Mouse (Mus musculus) bone marrow, adult 2 months (tissue): ENCODE results near the gene Lzic. TPM values are rescaled to one million over a fixed set of nuclear protein-coding genes. Genes with fewer than 3 reads are reported as not detected.
A peak's percentile ranks its signal among the peaks of the same experiment; 100 is the strongest.

Source experiments
- H3K27ac ChIP-seq: fragments of 200-500 bp; 2 replicates; pipeline ENCODE4 v1.5.1; 2012; ENCODE audit warnings: low read depth, mild to moderate bottlenecking, control low read depth, inconsistent platforms, low read length; ENCODE audit not compliant: control insufficient read depth, poor library complexity, insufficient read depth
- H3K4me1 ChIP-seq: fragments of 200-500 bp; 2 replicates; pipeline ENCODE4 v1.6.1; 2011; ENCODE audit warnings: low read length; ENCODE audit not compliant: control insufficient read depth, insufficient read depth
- H3K4me3 ChIP-seq: fragments of 200-500 bp; replicated peaks from 2 replicates; pipeline ENCODE3; 2011; ENCODE audit warnings: mild to moderate bottlenecking, low read depth, low read length, control low read depth; ENCODE audit not compliant: control insufficient read depth
- CTCF ChIP-seq: fragments of 200-500 bp; IDR thresholded peaks from 2 replicates; pipeline ENCODE4 v1.5.1; 2011; ENCODE audit warnings: low read length, control low read depth; ENCODE audit not compliant: control insufficient read depth, insufficient read depth
- POLR2A ChIP-seq: fragments of 200-500 bp; IDR thresholded peaks from 2 replicates; pipeline ENCODE4 v1.6.1; 2011; ENCODE audit warnings: low read depth, mild to moderate bottlenecking, control low read depth, low read length, borderline replicate concordance; ENCODE audit not compliant: control insufficient read depth
- WGBS: fragments of 180-500 bp; shearing (Covaris S2); methylation state at CpG from one replicate; pipeline ENCODE4 v1.1.7; 2018; 5-methylcytosine and 5-hydroxymethylcytosine counted together
- polyA plus RNA-seq: library from polyadenylated mRNA; stranded (reverse); fragments of >200 nt; gene quantifications from 2 replicates; pipeline ENCODE4 v1.2.4, GENCODE M21; 2011; ENCODE audit warnings: low replicate concordance; ENCODE audit not compliant: missing spikeins, insufficient read depth, insufficient read length

Lzic gene
- 13.6 and 14.5 TPM in 2 replicates for polyA plus RNA-seq

DNA sequence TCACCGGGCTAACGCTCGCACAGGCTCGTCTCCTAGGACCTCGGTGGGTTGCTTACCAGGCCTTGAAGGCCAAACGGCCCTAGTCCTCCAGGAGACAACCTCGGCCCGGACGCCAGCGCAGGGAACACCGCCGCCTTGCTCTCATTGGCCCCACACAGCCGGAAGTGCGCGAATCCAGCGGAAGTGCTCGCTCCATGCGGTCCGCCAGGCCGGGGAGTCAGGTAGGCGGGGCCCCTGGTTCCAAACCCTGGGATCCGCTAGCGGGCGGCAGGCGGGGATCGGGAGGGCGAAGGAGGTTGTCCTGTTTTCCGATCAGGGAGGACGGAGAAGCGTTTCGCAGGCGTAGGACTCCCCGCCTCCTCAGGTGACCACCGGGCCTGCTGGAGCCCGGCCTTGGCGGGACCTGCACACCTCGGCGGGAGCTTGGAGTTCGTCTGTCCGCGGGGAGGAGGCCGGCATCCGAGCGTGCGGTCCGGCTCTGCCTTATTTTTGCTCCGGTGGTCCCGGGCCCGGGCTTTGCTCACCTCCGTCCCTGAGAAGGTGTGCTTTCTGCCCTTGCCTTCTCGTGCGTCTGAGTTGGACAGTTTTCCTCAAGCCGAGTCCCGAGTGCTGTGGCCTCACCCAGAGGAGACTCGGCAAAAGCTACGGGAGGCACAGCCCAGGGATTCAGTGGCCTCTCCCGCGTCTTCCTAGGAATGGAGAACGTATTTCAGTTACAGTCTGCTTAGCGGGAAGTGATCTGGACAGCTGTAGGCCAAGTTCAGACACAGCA lies at the start of gene Lzic, which contains the start of gene Nmnat1:
Gene Lzic (plus strand): TSS at position 177 of the 772 bp plus-strand sequence.
Gene Nmnat1 (minus strand): TSS at position 150 of the 772 bp plus-strand sequence.
- Histone ChIP-seq H3K27ac (peak within 1 kb of the TSS; percentile 16), H3K4me3 (peak within 1 kb of the TSS; percentile 80), H3K4me1 (no peaks in the 10 kb centered on the region)
- peak; percentile 69; the same call in 1 of the 2 replicates for TF ChIP-seq POLR2A
- TF ChIP-seq CTCF = no peak
- WGBS = under 1% methylated on average over 58 of the region's 60 CpGs

DNA sequence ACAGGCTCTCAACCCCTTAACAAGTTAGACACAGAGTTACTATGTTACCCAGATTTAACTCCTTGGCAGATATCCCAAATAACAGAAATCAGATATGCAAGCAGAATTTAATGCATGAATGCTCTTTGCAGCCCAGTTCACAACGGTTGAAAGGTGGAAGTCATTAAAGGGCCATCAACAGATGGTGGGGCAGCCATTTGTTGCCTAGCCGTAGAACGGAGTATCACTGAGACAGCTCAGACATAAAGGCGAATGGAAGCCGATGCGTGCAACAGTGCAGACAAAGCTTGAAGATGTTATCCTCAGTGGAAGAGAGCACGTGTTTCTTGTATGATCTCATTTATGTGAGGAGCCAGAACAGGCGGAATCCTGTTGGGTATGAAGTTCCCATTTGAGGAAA lies 44.5 kb upstream of the Lzic start:
- 63% methylated on average over 8 of the region's 8 CpGs for WGBS
- Histone ChIP-seq H3K4me3 (no peak overlapping the region), H3K4me1 (peaks cover 2% of the 10 kb centered on the region), H3K27ac (no peak overlapping the region)
- no peak for TF ChIP-seq CTCF
- TF ChIP-seq POLR2A = no peak

DNA sequence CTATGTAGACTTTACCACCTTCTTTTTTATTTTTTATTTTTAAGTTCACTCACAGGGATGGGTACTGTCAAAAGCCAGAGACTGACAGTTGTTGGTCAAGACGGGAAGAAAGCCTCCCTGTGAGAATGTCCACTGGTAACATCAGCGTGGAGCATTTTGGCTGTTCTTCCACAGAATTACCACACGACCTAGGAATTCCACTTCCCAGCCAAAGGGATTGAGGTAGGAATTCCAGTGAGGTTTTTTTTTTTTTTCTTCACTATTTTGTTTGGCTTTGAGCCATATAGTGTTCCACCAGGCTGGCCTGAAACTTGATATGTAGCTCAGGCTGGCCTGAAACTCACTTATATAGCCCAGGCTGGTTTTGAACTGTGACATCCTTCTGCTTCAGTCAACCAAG lies 42.6 kb upstream of the Lzic start:
- peaks cover 2% of the 10 kb centered on the region for H3K4me1 ChIP-seq
- TF ChIP-seq CTCF = no peak
- no peak for TF ChIP-seq POLR2A
- H3K4me3 ChIP-seq = no peak overlapping the region
- WGBS = 80% methylated on average over 3 of the region's 3 CpGs
- H3K27ac ChIP-seq = no peak overlapping the region

DNA sequence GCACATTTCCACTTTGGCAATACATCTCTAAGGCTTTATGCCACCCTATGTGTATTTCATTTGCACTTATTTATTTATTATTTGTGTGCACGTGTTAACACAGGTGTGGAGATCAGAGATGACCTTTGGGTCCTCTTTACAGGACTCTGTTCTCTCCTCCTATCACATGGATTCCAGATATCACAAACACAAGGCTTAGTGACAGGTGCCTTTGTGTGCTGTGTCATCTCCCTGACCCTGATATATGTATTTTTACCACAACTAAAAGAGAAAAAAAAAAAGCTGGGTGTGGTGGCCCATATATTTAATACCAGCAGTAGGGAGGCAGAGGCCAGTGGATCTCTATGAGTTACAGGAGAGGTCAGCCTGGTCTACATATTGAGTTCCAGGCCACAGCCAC lies 40.6 kb upstream of the Lzic start:
- TF ChIP-seq CTCF = no peak
- no peak for TF ChIP-seq POLR2A

GRCm38 (mm10) chr4:149444964-149445701 lies 39.9 kb upstream of the Lzic start:
- H3K27ac ChIP-seq = no peak overlapping the region
- H3K4me1 ChIP-seq = no peaks in the 10 kb centered on the region; the same call in 1 of the 2 replicates
- under 1% methylated on average over 36 of the region's 36 CpGs for WGBS
- TF ChIP-seq CTCF (peak; percentile 93), POLR2A (peak; percentile 54; the same call in 1 of the 2 replicates)
- H3K4me3 ChIP-seq = peak overlapping the region; percentile 35

More for the DNA sequence above, 40.6 kb upstream of the Lzic start:
- H3K4me3 ChIP-seq = no peak overlapping the region
- peaks cover under 1% of the 10 kb centered on the region; the same call in 1 of the 2 replicates for H3K4me1 ChIP-seq
- H3K27ac ChIP-seq = no peak overlapping the region
- WGBS = 61% methylated on average over 1 of the region's 1 CpGs

GRCm38 (mm10) chr4:149445868-149446267 lies 39.2 kb upstream of the Lzic start:
- WGBS = 7% methylated on average over 11 of the region's 11 CpGs
- no peak for TF ChIP-seq POLR2A
- no peak for TF ChIP-seq CTCF
- Histone ChIP-seq H3K27ac (no peak overlapping the region), H3K4me3 (peak overlapping the region; percentile 24), H3K4me1 (no peaks in the 10 kb centered on the region; the same call in 1 of the 2 replicates)

DNA sequence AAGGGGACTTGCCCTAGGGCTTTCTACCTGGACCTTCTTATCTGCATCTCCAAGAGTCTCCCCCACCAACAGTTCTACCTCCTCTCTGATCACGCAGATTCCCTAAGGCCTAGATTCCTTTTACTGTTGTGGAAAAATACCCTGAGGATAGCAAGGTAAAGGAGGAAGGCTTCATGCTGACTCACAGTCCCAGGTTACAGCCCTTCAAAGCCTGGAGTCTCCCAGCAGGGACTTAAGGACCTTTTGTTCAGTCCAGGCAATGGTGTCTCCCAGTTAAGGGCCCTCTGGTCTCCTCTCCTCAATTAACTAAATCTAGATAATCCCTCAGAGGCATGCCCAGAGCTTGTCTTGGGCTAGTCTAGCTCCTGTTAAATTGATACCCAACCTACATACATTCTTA lies 38.7 kb upstream of the Lzic start:
- WGBS = 71% methylated on average over 1 of the region's 1 CpGs
- H3K4me3 ChIP-seq = no peak overlapping the region
- no peaks in the 10 kb centered on the region; the same call in 1 of the 2 replicates for H3K4me1 ChIP-seq
- H3K27ac ChIP-seq = no peak overlapping the region
- TF ChIP-seq POLR2A (no peak), CTCF (no peak)

DNA sequence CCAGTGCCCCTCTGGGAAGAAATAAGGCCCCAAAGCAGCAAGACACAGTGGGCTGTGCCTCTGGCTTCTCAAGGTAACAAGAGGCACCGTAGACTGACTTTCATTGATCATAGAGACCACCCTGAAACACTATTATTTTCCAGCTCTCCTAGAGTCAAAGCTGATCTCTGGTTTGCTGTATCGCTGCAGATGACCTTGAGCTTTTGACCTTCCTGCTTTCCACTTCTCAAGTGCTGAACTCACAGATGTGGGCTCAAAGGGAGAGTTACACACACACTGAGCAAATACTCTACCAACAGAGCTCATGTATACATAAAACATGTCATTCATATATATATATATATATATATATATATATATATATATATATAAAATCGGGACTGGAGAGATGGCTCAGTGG lies 34.4 kb upstream of the Lzic start:
- H3K27ac ChIP-seq = no peak overlapping the region
- H3K4me1 ChIP-seq = no peaks in the 10 kb centered on the region
- WGBS = 75% methylated on average over 3 of the region's 3 CpGs
- TF ChIP-seq CTCF (no peak), POLR2A (no peak)
- H3K4me3 ChIP-seq = no peak overlapping the region
